Mouse (Mus musculus) layer of hippocampus, adult 9-10 months (tissue): ENCODE results near the gene Sept9.

Experiments
- DNase-seq: peaks from one replicate; pipeline ENCODE4 v3.0.0; 2022; ENCODE audit warnings: low spot score

The Sept9 gene

DNA sequence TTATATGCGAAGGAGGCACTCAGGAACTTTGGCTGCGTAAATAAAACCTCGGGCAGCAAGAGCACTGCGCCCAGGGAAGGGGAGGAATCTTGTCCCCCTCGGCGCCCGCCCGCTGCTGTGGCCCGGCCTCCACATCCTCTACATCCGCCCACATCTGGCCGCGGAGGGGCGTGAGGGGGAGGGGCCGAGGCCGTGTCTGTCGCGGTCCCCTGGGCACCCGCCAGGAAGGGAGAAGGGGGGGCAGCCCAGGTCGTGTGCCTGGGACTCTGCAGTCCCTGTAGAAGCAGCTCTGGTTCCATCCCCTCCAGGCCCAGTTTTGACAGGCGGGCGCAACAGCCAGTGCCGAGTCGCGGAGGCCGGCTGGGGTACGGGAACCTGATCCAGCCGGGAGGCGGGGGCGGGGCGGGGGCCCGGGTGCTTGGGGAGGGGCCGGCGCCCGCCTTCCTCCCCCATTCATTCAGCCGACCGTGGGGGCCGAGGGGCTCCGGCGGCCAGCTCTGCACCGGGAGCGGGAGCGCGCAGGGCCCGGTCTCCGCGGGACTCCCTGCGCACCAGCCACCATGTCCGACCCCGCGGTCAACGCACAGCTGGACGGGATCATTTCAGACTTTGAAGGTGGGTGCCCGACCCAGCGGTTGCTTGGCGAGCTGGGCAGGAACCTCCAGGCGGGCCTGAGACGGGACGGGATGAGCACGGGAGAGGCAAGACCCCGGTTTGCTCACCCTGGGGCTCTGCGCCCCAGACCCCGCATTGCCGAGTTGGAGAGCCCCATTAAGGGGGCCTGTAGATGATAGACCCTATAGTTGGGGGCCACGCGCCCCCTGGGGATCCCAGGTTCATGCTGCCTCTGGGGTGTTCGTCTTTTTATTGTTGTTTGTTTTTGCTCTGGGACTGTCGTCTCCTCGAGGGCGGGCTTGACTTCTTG is 66.8 kb downstream of the Sept9 start:
- no peak for DNase-seq

DNA sequence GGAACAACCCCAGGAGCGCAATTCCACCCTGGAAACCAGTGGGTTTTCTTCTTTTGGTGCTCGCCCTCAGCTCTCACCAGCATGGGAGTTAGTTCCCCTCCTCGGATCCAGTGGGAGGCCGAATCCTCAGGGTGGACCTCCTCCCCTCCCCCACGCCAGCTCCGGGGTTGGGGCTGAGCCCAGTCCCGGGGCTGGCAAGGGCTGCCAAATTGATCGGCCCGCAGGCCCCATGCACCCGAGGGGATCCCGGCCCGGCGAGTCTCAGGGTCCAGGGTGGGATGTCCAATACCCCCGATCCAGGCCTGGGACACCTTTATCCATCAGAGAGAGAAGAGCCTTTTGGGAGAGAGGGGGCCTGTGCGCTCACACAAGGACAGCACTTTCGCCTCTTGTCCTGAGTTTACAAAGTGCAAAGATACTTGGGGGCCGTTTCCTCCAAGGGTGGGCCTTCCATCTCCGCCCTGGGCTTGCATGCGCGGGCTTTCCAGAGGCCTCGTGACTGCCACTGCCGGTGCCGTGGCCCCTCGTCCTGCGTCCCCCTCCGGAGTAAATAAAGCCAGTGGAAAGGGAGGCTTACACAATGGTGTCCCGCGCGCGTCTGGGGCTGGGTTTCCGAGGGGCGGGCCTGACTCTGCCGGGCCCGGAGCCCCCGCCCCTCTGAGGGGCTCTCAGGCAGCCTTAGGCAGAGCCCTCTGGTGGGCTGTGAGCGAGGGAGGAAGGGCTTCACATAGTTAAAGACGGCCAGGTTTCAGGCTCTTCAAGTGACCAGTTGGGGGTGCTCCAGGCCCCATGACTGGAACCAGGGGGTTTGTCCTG is 67.7 kb downstream of the Sept9 start:
- no peak for DNase-seq

DNA sequence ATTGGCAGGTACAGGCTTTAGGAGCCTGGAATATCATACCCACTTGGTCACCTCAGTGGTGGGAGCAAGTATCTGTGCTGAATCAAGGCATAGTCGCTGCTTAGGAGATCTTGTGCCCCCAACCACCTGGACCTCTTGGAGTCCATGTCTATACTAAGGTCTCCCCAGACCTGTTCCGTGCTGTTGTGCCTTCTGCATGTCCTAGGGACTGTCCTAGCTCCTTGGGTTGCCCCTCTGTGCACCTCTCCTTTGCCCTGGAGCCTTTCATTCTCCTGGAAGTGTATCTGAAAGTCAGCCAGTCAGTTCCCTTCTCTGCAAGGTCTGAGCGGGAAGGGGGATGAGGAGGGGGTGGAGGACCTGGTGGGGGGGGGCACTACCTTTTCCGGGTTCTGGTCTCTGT is 68.4 kb downstream of the Sept9 start:
- no peak for DNase-seq

- no peak for DNase-seq
Measured at GRCm38 (mm10) chr11:117268304-117268956, 69.0 kb downstream of the Sept9 start.

- DNase-seq: no peak
Measured at GRCm38 (mm10) chr11:117269053-117269702, 69.7 kb downstream of the Sept9 start.

GRCm38 (mm10) chr11:117269946-117270345 is 70.5 kb downstream of the Sept9 start:
- no peak for DNase-seq

DNA sequence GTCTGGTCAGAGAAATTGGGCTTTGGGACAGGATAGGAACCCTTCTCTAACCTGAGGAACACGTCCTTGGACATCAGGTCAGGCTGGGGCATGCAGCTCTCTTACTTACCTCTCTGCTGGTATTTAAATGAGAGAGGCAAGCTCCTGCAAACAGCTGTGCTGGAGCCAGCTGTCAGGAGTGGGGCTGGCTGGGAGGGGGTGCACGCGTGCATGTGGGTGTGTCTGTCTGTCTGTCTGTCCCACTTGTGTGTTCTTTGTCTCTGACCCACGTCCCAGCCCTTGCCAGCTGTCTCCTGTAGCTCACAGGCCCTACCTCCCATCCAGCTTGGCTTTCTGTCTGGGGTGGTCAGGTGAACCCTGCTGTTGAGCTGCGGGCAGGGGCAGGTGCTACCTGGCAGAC is 75.5 kb downstream of the Sept9 start:
- DNase-seq: no peak

DNA sequence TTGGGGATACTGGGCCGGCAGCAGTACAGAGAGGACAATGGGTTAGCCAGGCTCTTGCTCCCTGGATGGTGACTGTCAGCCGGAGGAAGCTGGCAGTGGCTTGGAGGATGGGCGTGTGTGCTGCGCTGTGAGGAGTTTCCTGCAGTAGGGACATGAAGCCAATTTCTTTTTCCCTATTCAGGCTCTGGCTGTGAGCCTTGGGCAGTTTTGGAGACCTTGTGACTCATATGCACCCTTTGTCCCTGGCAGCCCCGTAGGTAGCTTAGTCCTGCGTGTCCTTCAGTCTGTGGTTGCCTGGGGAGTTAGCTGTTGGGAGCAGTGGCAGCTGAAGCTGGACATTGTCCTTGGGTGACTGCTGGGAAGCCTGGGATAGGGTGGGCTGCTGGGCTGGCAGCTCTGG is 76.5 kb downstream of the Sept9 start:
- DNase-seq: no peak

- no peak for DNase-seq
Measured at GRCm38 (mm10) chr11:117276946-117277345, 77.5 kb downstream of the Sept9 start.

DNA sequence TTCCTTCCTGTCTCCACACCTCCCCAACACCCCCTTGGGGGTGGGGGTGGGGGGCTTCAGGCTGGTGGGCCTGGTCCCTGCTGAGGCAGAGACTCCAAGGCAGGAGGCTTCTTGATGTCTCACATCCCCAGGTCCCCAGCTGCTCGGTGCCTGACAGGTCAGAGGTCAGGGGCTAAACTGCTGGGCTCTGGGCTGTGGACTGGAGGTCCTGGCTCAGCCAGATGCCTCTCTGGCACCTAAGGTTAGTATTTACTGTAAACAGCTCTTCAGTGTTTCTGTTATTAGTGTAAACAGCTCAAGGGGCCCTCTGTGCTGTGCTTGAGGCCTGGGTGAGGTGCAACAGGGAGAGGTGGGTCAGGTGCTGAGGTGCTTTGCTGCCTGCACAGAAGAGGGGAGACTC is 78.7 kb downstream of the Sept9 start:
- DNase-seq: no peak

GRCm38 (mm10) chr11:117278514-117278913 is 79.1 kb downstream of the Sept9 start:
- no peak for DNase-seq

GRCm38 (mm10) chr11:117279993-117280392 is 80.5 kb downstream of the Sept9 start:
- DNase-seq: no peak

DNA sequence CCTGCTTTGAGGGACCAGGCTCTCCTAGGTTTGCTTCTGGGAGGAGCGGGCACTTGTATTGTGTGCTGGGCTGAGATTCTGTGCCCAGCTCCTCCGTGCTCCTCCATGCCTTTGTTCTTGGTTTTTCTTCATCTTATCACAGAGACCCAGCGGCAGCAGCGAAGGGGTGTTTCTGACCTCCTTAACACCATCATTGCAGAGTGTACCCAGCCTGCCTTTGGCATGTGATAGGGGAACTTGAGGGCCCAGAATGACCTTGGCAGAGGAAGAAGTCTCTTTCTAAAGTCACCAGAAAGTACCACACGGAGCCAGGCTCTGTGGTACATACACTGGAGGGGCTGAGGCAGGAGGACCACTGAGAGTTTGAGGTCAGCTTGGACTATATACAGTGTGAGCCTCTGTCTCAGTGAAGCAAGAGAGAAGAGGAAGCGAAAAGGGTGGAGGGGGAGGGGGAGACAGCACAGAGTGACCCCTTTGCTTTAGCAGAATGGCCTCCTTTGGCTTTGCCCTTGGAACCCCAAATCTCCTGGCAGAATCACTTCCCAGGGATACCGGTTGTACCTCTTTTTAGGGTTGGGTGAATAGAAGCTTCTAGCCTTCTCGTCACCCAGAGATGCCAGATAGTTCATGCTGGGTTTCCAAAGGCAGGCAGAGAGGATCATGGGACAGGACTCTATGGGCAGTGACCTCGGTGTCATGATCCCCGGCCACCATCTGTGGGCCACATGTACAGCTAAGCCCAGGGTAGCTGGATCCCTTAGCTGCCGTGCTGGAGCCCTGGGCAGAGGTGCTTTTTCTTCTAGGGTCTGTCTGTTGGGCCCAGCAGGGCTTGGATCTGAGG is 83.8 kb downstream of the Sept9 start:
- DNase-seq: no peak

DNA sequence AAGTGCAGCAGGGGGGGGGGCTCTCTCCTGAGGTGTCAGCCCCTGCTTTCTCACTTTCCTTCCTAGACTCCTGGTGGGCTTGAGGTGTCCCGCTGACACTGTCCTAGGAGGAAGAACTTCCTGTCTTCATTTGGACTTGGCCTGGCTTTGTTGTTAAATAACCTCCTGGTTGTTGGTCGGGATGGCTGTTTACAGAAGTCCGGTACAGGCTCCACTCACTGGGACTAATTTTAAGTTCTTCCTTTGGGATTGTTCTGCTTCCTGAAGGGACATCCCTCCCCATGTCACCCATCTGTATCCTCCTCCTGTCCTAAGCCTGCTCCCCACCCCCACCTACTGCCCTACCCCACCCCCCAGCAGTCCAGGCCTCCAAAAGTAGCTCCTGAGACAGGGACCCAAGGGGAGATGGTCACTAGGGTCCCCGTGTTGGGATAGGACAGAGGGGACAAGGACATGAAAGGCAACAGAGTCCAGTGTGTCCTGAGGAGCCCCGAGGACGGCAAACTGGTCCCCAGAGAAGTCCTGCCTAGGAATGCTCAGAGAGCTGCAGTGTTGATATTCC is 84.5 kb downstream of the Sept9 start:
- no peak for DNase-seq

DNA sequence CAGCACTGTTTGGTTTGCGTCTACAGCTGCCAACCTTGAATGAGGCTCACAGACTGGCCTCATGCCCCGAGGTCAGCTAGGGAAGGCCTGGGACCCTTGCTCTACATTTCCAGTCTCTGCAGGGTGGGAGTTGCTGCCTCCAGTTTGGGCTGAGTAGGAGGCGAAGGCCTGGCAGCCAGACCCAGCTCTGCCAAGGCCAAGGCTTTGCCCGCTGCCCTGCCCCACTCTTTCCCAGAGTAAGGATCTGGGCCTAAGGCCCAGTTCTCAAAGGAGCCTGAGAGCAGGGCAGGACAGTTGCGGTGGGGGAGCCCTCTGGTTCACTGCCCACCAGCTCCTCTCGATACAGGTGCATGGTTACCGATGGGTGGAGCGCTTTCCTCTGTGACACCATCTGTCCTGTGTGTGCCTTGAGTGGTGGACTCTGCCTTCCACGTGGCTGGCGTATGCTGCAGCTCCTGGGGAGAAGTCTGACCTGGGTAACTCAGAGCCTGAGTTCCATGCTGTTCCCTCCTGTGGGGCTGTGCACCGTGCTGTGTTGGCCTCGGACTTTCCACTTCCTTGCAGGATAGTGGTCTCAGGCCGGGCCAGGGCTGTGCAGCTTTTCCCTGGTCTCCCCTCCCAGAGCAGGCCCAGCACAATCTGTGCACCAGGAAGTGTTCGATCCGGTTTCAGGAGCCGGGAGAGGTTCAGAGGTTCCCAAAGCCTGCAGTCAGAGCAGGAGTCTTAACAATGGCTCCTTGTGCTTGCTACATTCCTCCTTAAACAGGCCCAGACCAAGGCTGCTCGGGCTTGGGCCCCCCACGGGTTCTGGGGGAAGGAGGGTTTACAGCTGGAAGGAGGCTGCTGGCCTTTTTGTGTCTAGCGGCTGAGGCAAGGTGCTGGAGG is 85.5 kb downstream of the Sept9 start:
- DNase-seq: no peak

- DNase-seq: no peak
Measured at GRCm38 (mm10) chr11:117285606-117285931, 86.1 kb downstream of the Sept9 start.

DNA sequence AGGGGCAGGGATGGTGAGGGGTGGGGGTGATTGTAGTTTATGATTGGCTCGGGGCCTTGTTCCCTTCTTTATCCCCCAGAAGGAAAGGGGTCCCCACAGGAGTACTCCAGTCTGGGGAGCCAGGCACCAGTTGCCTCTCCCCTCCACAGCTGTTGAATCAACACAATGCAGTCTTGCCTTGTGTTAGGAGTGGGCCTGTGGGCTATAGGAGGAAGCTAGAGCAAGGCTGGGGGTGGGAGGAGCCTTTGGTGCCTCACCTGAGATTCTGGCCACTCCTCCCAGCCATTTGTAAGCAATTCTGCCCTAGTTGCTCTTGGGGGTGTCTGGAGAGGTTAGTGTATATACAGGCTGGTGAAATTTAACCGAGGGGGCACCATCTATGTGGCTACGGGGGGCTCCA is 88.3 kb downstream of the Sept9 start:
- no peak for DNase-seq

DNA sequence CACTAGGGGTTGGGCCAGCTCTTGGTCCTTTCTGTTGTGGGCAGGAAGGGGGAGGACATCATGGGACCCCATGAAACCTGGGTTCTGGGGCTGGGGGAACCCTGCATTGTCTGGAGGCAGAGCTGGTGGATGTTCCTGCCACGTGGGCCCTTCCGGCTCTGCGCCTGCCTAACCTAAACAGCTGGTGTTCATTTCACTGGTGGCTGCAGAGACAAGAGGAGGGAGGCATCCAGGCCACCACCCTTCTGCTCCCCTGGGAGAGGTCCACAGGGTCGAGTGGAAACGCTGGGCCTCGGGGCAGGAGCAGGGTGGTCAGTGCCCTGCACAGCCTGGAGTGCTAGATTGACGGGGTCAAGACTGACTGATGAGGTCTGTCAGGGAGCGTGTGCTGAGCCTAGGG is 89.3 kb downstream of the Sept9 start:
- no peak for DNase-seq

GRCm38 (mm10) chr11:117291271-117292059 is 92.0 kb downstream of the Sept9 start:
- DNase-seq: no peak
